Mouse (Mus musculus): ENCODE measurements around the gene Gm12888. TPM values are rescaled to one million over a fixed set of nuclear protein-coding genes. Genes with fewer than 3 reads are reported as not detected.

Gene Gm12888
- not detected in 2 replicates for polyA plus RNA-seq (2015; fragmentation: Nextera tagmentation; extraction: Ambion mirVana)

GRCm38 (mm10) chr4:121324817-121325216 is at the start of gene Gm12888:
Gene Gm12888 (minus strand): TSS chr4:121324917.

Other genes with a start within 250 kb of the Gm12888 start
- gene Zmpste24, start 226.7 kb downstream of the Gm12888 start, polyA plus RNA-seq (2015; fragmentation: Nextera tagmentation; extraction: Ambion mirVana) = 18.4 and 18.9 TPM in 2 replicates
- gene Tmco2, start 215.7 kb downstream of the Gm12888 start, polyA plus RNA-seq (2015; fragmentation: Nextera tagmentation; extraction: Ambion mirVana) = not detected in 2 replicates
- 14.2 and 14.3 TPM in 2 replicates for gene Rlf, start 109.8 kb downstream of the Gm12888 start, polyA plus RNA-seq (2015; fragmentation: Nextera tagmentation; extraction: Ambion mirVana)
- not detected in 2 replicates for gene Gm12886, start 98.2 kb upstream of the Gm12888 start, polyA plus RNA-seq (2015; fragmentation: Nextera tagmentation; extraction: Ambion mirVana)

Measured in spleen, postnatal 0 days (tissue).